Mouse (Mus musculus) stomach, postnatal 0 days (tissue): ENCODE results near the gene Zhx3. TPM values are rescaled to one million over a fixed set of nuclear protein-coding genes. Genes with fewer than 3 reads are reported as not detected.

ENCODE experiments used
- ATAC-seq: fragments of 200-750 bp; cut with Nextera tagmentation; 2 replicates; pipeline ENCODE4 v1.8.0; 2017; ENCODE audit not compliant: low FRiP score, low TSS enrichment
- DNase-seq: peaks from one replicate; pipeline ENCODE4 v3.0.0-alpha.2; 2016; ENCODE audit warnings: low spot score
- H3K27ac ChIP-seq: fragments of 300-500 bp; sonication (generic); replicated peaks from 2 replicates; pipeline ENCODE4 v1.5.1; 2014; ENCODE audit warnings: mild to moderate bottlenecking, control low read depth
- H3K27me3 ChIP-seq: fragments of 300-500 bp; sonication (generic); 2 replicates; pipeline ENCODE4 v1.6.1; 2014; ENCODE audit warnings: low read length; ENCODE audit not compliant: control insufficient read depth, insufficient read depth
- H3K36me3 ChIP-seq: fragments of 300-500 bp; sonication (generic); 2 replicates; pipeline ENCODE4 v1.6.1; 2014; ENCODE audit warnings: low read length, mixed read lengths; ENCODE audit not compliant: control insufficient read depth, insufficient read depth
- H3K4me1 ChIP-seq: fragments of 300-500 bp; sonication (generic); replicated peaks from 2 replicates; pipeline ENCODE4 v1.6.1; 2014; ENCODE audit warnings: antibody characterized with exemption; ENCODE audit not compliant: control insufficient read depth, insufficient read depth
- H3K4me2 ChIP-seq: fragments of 300-500 bp; sonication (generic); replicated peaks from 2 replicates; pipeline ENCODE4 v1.6.1; 2014; ENCODE audit warnings: low read depth, mild to moderate bottlenecking, control low read depth, moderate library complexity
- H3K4me3 ChIP-seq: fragments of 300-500 bp; sonication (generic); 2 replicates; pipeline ENCODE4 v1.5.1; 2014; ENCODE audit warnings: low read depth, low read length, control low read depth
- H3K9ac ChIP-seq: fragments of 300-500 bp; sonication (generic); 2 replicates; pipeline ENCODE4 v1.6.1; 2014; ENCODE audit warnings: mild to moderate bottlenecking, low read length, control low read depth, mixed read lengths
- H3K9me3 ChIP-seq: fragments of 300-500 bp; sonication (generic); 2 replicates; pipeline ENCODE4 v1.6.1; 2016; ENCODE audit warnings: low read length; ENCODE audit not compliant: control insufficient read depth
- CTCF ChIP-seq: IDR thresholded peaks from 2 replicates; pipeline ENCODE4 v1.5.1; 2016; ENCODE audit warnings: antibody characterized with exemption, low read depth, mild to moderate bottlenecking, moderate library complexity
- EP300 ChIP-seq: optimal IDR thresholded peaks from 2 replicates; pipeline ENCODE3; 2016; ENCODE audit warnings: antibody characterized with exemption
- WGBS: fragments of 180-500 bp; shearing (Covaris S2); extraction: QIAGEN DNeasy Blood & Tissue Kit; methylation state at CpG from one replicate; pipeline ENCODE4 v1.1.7; 2014; 5-methylcytosine and 5-hydroxymethylcytosine counted together
- polyA plus RNA-seq: library from polyadenylated mRNA; unstranded; fragments of >200 nt; fragmentation: Nextera tagmentation; extraction: Ambion mirVana; gene quantifications from 2 replicates; pipeline ENCODE4 v1.2.1, GENCODE M21; 2015

Gene Zhx3
- polyA plus RNA-seq, 1 experiment from 2014 or later = 4.5 TPM

GRCm38 (mm10) chr2:160780154-160780833 is 92.5 kb downstream of the Zhx3 start:
- Histone ChIP-seq H3K27me3 (no peaks in the 10 kb centered on the region), H3K9ac (no peak overlapping the region), H3K27ac (no peak overlapping the region), H3K4me1 (no peaks in the 10 kb centered on the region), H3K9me3 (no peaks in the 10 kb centered on the region), H3K4me3 (no peak overlapping the region), H3K36me3 (peaks cover 5% of the 10 kb centered on the region; the same call in 1 of the 2 replicates), H3K4me2 (no peak overlapping the region)
- 89% methylated on average over 13 of the region's 13 CpGs for WGBS
- no peak for ATAC-seq
- TF ChIP-seq EP300 (no peak), CTCF (no peak)
- no peak for DNase-seq

GRCm38 (mm10) chr2:160778034-160778433 is 94.8 kb downstream of the Zhx3 start:
- Histone ChIP-seq H3K4me3 (no peak overlapping the region), H3K9me3 (no peaks in the 10 kb centered on the region), H3K27ac (no peak overlapping the region), H3K36me3 (peaks cover 5% of the 10 kb centered on the region; the same call in 1 of the 2 replicates), H3K4me2 (no peak overlapping the region), H3K4me1 (no peaks in the 10 kb centered on the region), H3K9ac (no peak overlapping the region), H3K27me3 (no peaks in the 10 kb centered on the region)
- no peak for TF ChIP-seq EP300
- no peak for TF ChIP-seq CTCF
- ATAC-seq = no peak
- no peak for DNase-seq
- WGBS = 68% methylated on average over 2 of the region's 2 CpGs

- Histone ChIP-seq H3K27me3 (no peaks in the 10 kb centered on the region), H3K4me2 (no peak overlapping the region), H3K4me3 (no peak overlapping the region), H3K9me3 (no peaks in the 10 kb centered on the region), H3K27ac (no peak overlapping the region), H3K36me3 (no peaks in the 10 kb centered on the region; the same call in 1 of the 2 replicates), H3K9ac (no peak overlapping the region), H3K4me1 (no peaks in the 10 kb centered on the region)
- DNase-seq (no peak), ATAC-seq (no peak)
- WGBS = 78% methylated on average over 8 of the region's 8 CpGs
- TF ChIP-seq EP300 (no peak), CTCF (no peak)
These were observed 101.2 kb downstream of the Zhx3 start for GRCm38 (mm10) chr2:160771325-160772276.

GRCm38 (mm10) chr2:160770871-160771270 is 101.9 kb downstream of the Zhx3 start:
- H3K36me3 ChIP-seq = no peaks in the 10 kb centered on the region; the same call in 1 of the 2 replicates

GRCm38 (mm10) chr2:160770409-160770808 is 102.4 kb downstream of the Zhx3 start:
- Histone ChIP-seq H3K27ac (no peak overlapping the region), H3K4me2 (no peak overlapping the region), H3K9ac (no peak overlapping the region), H3K4me3 (no peak overlapping the region), H3K36me3 (no peaks in the 10 kb centered on the region; the same call in 1 of the 2 replicates), H3K4me1 (no peaks in the 10 kb centered on the region), H3K9me3 (no peaks in the 10 kb centered on the region), H3K27me3 (no peaks in the 10 kb centered on the region)
- DNase-seq (no peak), ATAC-seq (no peak)
- no peak for TF ChIP-seq CTCF

More at GRCm38 (mm10) chr2:160770871-160771270, 101.9 kb downstream of the Zhx3 start:
- WGBS = 90% methylated on average over 1 of the region's 1 CpGs
- ATAC-seq = no peak
- no peak for TF ChIP-seq CTCF
- TF ChIP-seq EP300 = no peak
- H3K4me2 ChIP-seq = no peak overlapping the region
- H3K9ac ChIP-seq = no peak overlapping the region
- no peaks in the 10 kb centered on the region for H3K9me3 ChIP-seq
- H3K4me3 ChIP-seq = no peak overlapping the region
- H3K4me1 ChIP-seq = no peaks in the 10 kb centered on the region
- no peak for DNase-seq
- H3K27ac ChIP-seq = no peak overlapping the region
- H3K27me3 ChIP-seq = no peaks in the 10 kb centered on the region
